Mouse (Mus musculus) C2C12 (cell line): ENCODE measurements around the gene Sept7. TPM values are rescaled to one million over a fixed set of nuclear protein-coding genes. Genes with fewer than 3 reads are reported as not detected.

Source experiments
- H3K27me3 ChIP-seq: one replicate; pipeline ENCODE4 v1.6.1; 2011; ENCODE audit not compliant: control insufficient read depth, insufficient read depth, insufficient read length
- H3K36me3 ChIP-seq: one replicate; pipeline ENCODE4 v1.6.1; 2011; ENCODE audit not compliant: control insufficient read depth, insufficient read depth
- H3K4me3 ChIP-seq: one replicate; pipeline ENCODE4 v1.5.1; 2011; ENCODE audit warnings: mild to moderate bottlenecking, control low read depth; ENCODE audit not compliant: poor library complexity, insufficient read depth, severe bottlenecking
- H3K79me2 ChIP-seq: one replicate; pipeline ENCODE4 v1.6.1; 2011; ENCODE audit not compliant: control insufficient read depth, insufficient read depth
- H3K79me3 ChIP-seq: one replicate; pipeline ENCODE4 v1.6.1; 2011; ENCODE audit warnings: low read depth, control low read depth
- H3ac ChIP-seq: one replicate; pipeline ENCODE3; 2011; ENCODE audit warnings: low read depth; ENCODE audit not compliant: control insufficient read depth, insufficient read length
- CEBPB ChIP-seq: IDR thresholded peaks from one replicate; pipeline ENCODE4 v1.6.1; 2011; ENCODE audit warnings: low read depth, mild to moderate bottlenecking, control low read depth, moderate library complexity
- CTCF ChIP-seq: IDR thresholded peaks from one replicate; pipeline ENCODE4 v1.5.1; 2011; ENCODE audit not compliant: control insufficient read depth, insufficient read depth, insufficient read length
- FOSL1 ChIP-seq: IDR thresholded peaks from one replicate; pipeline ENCODE4 v1.8.0; 2011; ENCODE audit warnings: mild to moderate bottlenecking, low read length; ENCODE audit not compliant: poor library complexity, insufficient read depth, severe bottlenecking
- MAX ChIP-seq: IDR thresholded peaks from one replicate; pipeline ENCODE4 v1.6.1; 2011; ENCODE audit warnings: mild to moderate bottlenecking, control low read depth
- MYOD1 ChIP-seq: IDR thresholded peaks from one replicate; pipeline ENCODE4 v1.6.1; 2011; ENCODE audit warnings: low read depth; ENCODE audit not compliant: control insufficient read depth, insufficient read length
- MYOG ChIP-seq: IDR thresholded peaks from one replicate; pipeline ENCODE4 v1.6.1; 2011; ENCODE audit not compliant: control insufficient read depth, insufficient read length; ENCODE audit errors: extremely low read depth
- USF1 ChIP-seq: IDR thresholded peaks from one replicate; pipeline ENCODE4 v1.6.1; 2011; ENCODE audit warnings: low read depth, mild to moderate bottlenecking, control low read depth, moderate library complexity
- polyA plus RNA-seq: library from polyadenylated mRNA; unstranded; fragments of >200 nt; fragmentation: generic; extraction: Trizol; gene quantifications from one replicate; pipeline ENCODE4 v1.2.1, GENCODE M21; 2012; ENCODE audit warnings: missing spikeins

The Sept7 gene
- polyA plus RNA-seq, 1 experiment = 38.9 TPM

GRCm38 (mm10) chr9:25260979-25261378 is 8.7 kb downstream of the Sept7 start:
- Histone ChIP-seq H3K36me3 (peaks cover 22% of the 10 kb centered on the region), H3K79me3 (peaks cover 82% of the 10 kb centered on the region), H3ac (no peak overlapping the region), H3K27me3 (no peaks in the 10 kb centered on the region), H3K4me3 (no peak overlapping the region), H3K79me2 (peaks cover 98% of the 10 kb centered on the region)
- no peak for TF ChIP-seq USF1
- TF ChIP-seq MYOG = no peak
- TF ChIP-seq MAX = no peak
- TF ChIP-seq FOSL1 = no peak
- TF ChIP-seq CEBPB = no peak
- TF ChIP-seq MYOD1 = no peak
- TF ChIP-seq CTCF = no peak

- Histone ChIP-seq H3K4me3 (no peak overlapping the region), H3K79me2 (peaks cover 98% of the 10 kb centered on the region), H3K27me3 (no peaks in the 10 kb centered on the region), H3K79me3 (peaks cover 80% of the 10 kb centered on the region), H3K36me3 (peaks cover 33% of the 10 kb centered on the region), H3ac (no peak overlapping the region)
- TF ChIP-seq CTCF (no peak), FOSL1 (no peak), CEBPB (no peak), MYOD1 (no peak), USF1 (no peak), MAX (no peak), MYOG (no peak)
Measured at GRCm38 (mm10) chr9:25262087-25262486, 9.8 kb downstream of the Sept7 start.

GRCm38 (mm10) chr9:25265795-25266194 is 13.6 kb downstream of the Sept7 start:
- peaks cover 54% of the 10 kb centered on the region for H3K36me3 ChIP-seq
- H3K79me2 ChIP-seq = peaks cover 93% of the 10 kb centered on the region
- no peak overlapping the region for H3ac ChIP-seq
- H3K4me3 ChIP-seq = no peak overlapping the region
- H3K79me3 ChIP-seq = peaks cover 66% of the 10 kb centered on the region
- no peaks in the 10 kb centered on the region for H3K27me3 ChIP-seq
- no peak for TF ChIP-seq USF1
- TF ChIP-seq CEBPB = no peak
- TF ChIP-seq MAX = no peak
- no peak for TF ChIP-seq MYOD1
- TF ChIP-seq CTCF = no peak
- TF ChIP-seq MYOG = no peak
- no peak for TF ChIP-seq FOSL1

- TF ChIP-seq FOSL1 (no peak), MAX (no peak), MYOD1 (no peak)
- Histone ChIP-seq H3K36me3 (peaks cover 54% of the 10 kb centered on the region), H3K4me3 (no peak overlapping the region)
Measured at GRCm38 (mm10) chr9:25267133-25267532, 14.9 kb downstream of the Sept7 start.

GRCm38 (mm10) chr9:25267574-25267973 is 15.3 kb downstream of the Sept7 start:
- Histone ChIP-seq H3K4me3 (no peak overlapping the region), H3ac (no peak overlapping the region), H3K79me2 (peaks cover 92% of the 10 kb centered on the region), H3K27me3 (no peaks in the 10 kb centered on the region), H3K36me3 (peaks cover 58% of the 10 kb centered on the region), H3K79me3 (peaks cover 56% of the 10 kb centered on the region)
- TF ChIP-seq CEBPB (no peak), MAX (no peak), USF1 (no peak), MYOG (no peak), CTCF (no peak), MYOD1 (no peak), FOSL1 (no peak)

More at GRCm38 (mm10) chr9:25267133-25267532, 14.9 kb downstream of the Sept7 start:
- Histone ChIP-seq H3K79me3 (peaks cover 57% of the 10 kb centered on the region), H3ac (no peak overlapping the region), H3K79me2 (peaks cover 92% of the 10 kb centered on the region), H3K27me3 (no peaks in the 10 kb centered on the region)

GRCm38 (mm10) chr9:25271902-25272301 is 19.7 kb downstream of the Sept7 start:
- TF ChIP-seq CTCF (no peak), MYOG (no peak), CEBPB (no peak), MAX (no peak), FOSL1 (no peak), USF1 (no peak)
- Histone ChIP-seq H3K27me3 (no peaks in the 10 kb centered on the region), H3K79me2 (peaks cover 94% of the 10 kb centered on the region), H3K79me3 (peaks cover 66% of the 10 kb centered on the region), H3K36me3 (peaks cover 41% of the 10 kb centered on the region), H3K4me3 (no peak overlapping the region), H3ac (no peak overlapping the region)
